Mouse (Mus musculus): Measurements from ENCODE around the gene Hnrnpdl. TPM values are rescaled to one million over a fixed set of nuclear protein-coding genes. Genes with fewer than 3 reads are reported as not detected.

Hnrnpdl gene
- total and polyA plus RNA-seq, 2 experiments: 28.9 to 51.4 TPM

- no peaks in the 10 kb centered on the region for H3K27me3 ChIP-seq (ENCODE audit: control insufficient read depth, insufficient read depth, low read length)
- H3K36me3 ChIP-seq (ENCODE audit: control insufficient read depth, insufficient read depth, low read length): no peaks in the 10 kb centered on the region; the same call in 1 of the 2 replicates
- no peaks in the 10 kb centered on the region for H3K79me2 ChIP-seq (ENCODE audit: control insufficient read depth, insufficient read depth, low read length)
- DNase-seq (ENCODE audit: extremely low read depth, low read depth, low spot score): no peak
- no peaks in the 10 kb centered on the region for H3K4me1 ChIP-seq (ENCODE audit: control insufficient read depth, insufficient read depth, low read length)
- no peak overlapping the region for H3K27ac ChIP-seq (replicated peaks; ENCODE audit: insufficient read depth, low read depth, low read length)
- TF ChIP-seq POLR2A (IDR thresholded peaks at IDR 0.05; ENCODE audit: extremely low read depth, insufficient read depth, low read length): no peak
- H3K9ac ChIP-seq (ENCODE audit: low read depth, low read length): no peak overlapping the region
- no peak overlapping the region for H3K4me3 ChIP-seq (ENCODE audit: insufficient read depth, low read depth, low read length)
- 95% methylated on average over 16 of the region's 16 CpGs for WGBS
Observed at GRCm38 (mm10) chr5:100067579-100067978, 28.1 kb upstream of the Hnrnpdl start.

GRCm38 (mm10) chr5:100060876-100061275, 21.4 kb upstream of the Hnrnpdl start:
- Histone ChIP-seq H3K27ac (replicated peaks; ENCODE audit: insufficient read depth, low read depth, low read length) (no peak overlapping the region), H3K9ac (ENCODE audit: low read depth, low read length) (no peak overlapping the region), H3K79me2 (ENCODE audit: control insufficient read depth, insufficient read depth, low read length) (no peaks in the 10 kb centered on the region), H3K36me3 (ENCODE audit: control insufficient read depth, insufficient read depth, low read length) (no peaks in the 10 kb centered on the region; the same call in 1 of the 2 replicates), H3K27me3 (ENCODE audit: control insufficient read depth, insufficient read depth, low read length) (no peaks in the 10 kb centered on the region), H3K4me1 (ENCODE audit: control insufficient read depth, insufficient read depth, low read length) (no peaks in the 10 kb centered on the region), H3K4me3 (ENCODE audit: insufficient read depth, low read depth, low read length) (no peak overlapping the region)
- DNase-seq (ENCODE audit: extremely low read depth, low read depth, low spot score): no peak
- TF ChIP-seq POLR2A (IDR thresholded peaks at IDR 0.05; ENCODE audit: extremely low read depth, insufficient read depth, low read length) (no peak), CTCF (IDR thresholded peaks at IDR 0.05; ENCODE audit: low read depth, low read length) (no peak)
- WGBS: 97% methylated on average over 14 of the region's 14 CpGs

DNA sequence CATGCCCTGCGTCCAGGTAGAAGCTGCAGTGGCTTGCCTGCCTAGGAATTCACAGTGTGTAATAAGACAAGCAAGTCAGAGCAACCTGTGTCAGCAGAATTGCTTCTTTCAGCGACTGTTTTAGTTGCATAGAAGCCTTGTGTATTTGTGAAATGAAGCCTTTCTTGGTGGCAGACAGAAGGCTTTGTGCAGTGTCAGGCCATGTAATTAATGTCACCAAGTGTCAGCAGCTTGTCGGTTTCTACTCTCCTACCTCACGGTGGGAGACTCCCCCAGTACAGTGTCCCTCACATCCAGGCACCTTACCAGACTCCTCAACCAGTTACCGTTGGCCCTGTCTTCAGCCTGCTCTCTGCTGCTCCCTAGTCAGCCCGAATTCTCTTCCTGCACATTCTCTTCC, 19.9 kb upstream of the Hnrnpdl start:
- H3K4me3 ChIP-seq (ENCODE audit: insufficient read depth, low read depth, low read length): no peak overlapping the region
- DNase-seq (ENCODE audit: extremely low read depth, low read depth, low spot score): no peak
- WGBS: 92% methylated on average over 6 of the region's 6 CpGs
- TF ChIP-seq POLR2A (IDR thresholded peaks at IDR 0.05; ENCODE audit: extremely low read depth, insufficient read depth, low read length) (no peak), CTCF (IDR thresholded peaks at IDR 0.05; ENCODE audit: low read depth, low read length) (no peak)
- no peaks in the 10 kb centered on the region; the same call in 1 of the 2 replicates for H3K36me3 ChIP-seq (ENCODE audit: control insufficient read depth, insufficient read depth, low read length)
- no peaks in the 10 kb centered on the region for H3K79me2 ChIP-seq (ENCODE audit: control insufficient read depth, insufficient read depth, low read length)
- H3K27me3 ChIP-seq (ENCODE audit: control insufficient read depth, insufficient read depth, low read length): no peaks in the 10 kb centered on the region
- H3K27ac ChIP-seq (replicated peaks; ENCODE audit: insufficient read depth, low read depth, low read length): no peak overlapping the region
- no peaks in the 10 kb centered on the region for H3K4me1 ChIP-seq (ENCODE audit: control insufficient read depth, insufficient read depth, low read length)
- no peak overlapping the region for H3K9ac ChIP-seq (ENCODE audit: low read depth, low read length)

DNA sequence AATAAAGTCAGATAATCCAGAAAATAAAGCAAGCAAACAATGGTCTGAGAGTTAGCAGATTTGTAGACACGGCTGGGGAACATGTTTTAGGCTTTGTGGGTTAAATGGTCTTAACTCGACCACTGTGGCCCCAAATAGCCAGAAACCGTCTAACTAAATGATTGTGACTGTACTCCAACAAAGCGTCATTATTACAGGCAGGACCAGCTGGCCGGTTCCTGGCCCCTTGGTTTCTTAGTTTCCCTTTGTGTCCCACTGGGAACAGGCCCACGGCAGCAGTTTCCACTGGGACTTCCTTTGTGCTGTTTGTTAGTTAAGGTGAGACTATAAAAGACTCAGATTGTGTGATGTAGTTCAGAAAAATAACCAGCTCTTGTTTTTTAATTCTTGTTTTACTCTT, 19.3 kb upstream of the Hnrnpdl start:
- WGBS: 90% methylated on average over 6 of the region's 6 CpGs
- TF ChIP-seq POLR2A (IDR thresholded peaks at IDR 0.05; ENCODE audit: extremely low read depth, insufficient read depth, low read length): no peak
- no peak for TF ChIP-seq CTCF (IDR thresholded peaks at IDR 0.05; ENCODE audit: low read depth, low read length)
- no peaks in the 10 kb centered on the region; the same call in 1 of the 2 replicates for H3K36me3 ChIP-seq (ENCODE audit: control insufficient read depth, insufficient read depth, low read length)

GRCm38 (mm10) chr5:100057461-100058209, 18.2 kb upstream of the Hnrnpdl start:
- H3K4me1 ChIP-seq (ENCODE audit: control insufficient read depth, insufficient read depth, low read length): no peaks in the 10 kb centered on the region
- H3K9ac ChIP-seq (ENCODE audit: low read depth, low read length): no peak overlapping the region
- no peaks in the 10 kb centered on the region; the same call in 1 of the 2 replicates for H3K79me2 ChIP-seq (ENCODE audit: control insufficient read depth, insufficient read depth, low read length)
- TF ChIP-seq POLR2A (IDR thresholded peaks at IDR 0.05; ENCODE audit: extremely low read depth, insufficient read depth, low read length): no peak
- no peak for TF ChIP-seq CTCF (IDR thresholded peaks at IDR 0.05; ENCODE audit: low read depth, low read length)
- no peak for DNase-seq (ENCODE audit: extremely low read depth, low read depth, low spot score)
- no peak overlapping the region for H3K4me3 ChIP-seq (ENCODE audit: insufficient read depth, low read depth, low read length)
- H3K27me3 ChIP-seq (ENCODE audit: control insufficient read depth, insufficient read depth, low read length): no peaks in the 10 kb centered on the region
- WGBS: 88% methylated on average over 14 of the region's 15 CpGs
- no peaks in the 10 kb centered on the region for H3K36me3 ChIP-seq (ENCODE audit: control insufficient read depth, insufficient read depth, low read length)
- no peak overlapping the region for H3K27ac ChIP-seq (replicated peaks; ENCODE audit: insufficient read depth, low read depth, low read length)

More for the DNA sequence above, 19.3 kb upstream of the Hnrnpdl start:
- no peak for DNase-seq (ENCODE audit: extremely low read depth, low read depth, low spot score)
- no peaks in the 10 kb centered on the region for H3K27me3 ChIP-seq (ENCODE audit: control insufficient read depth, insufficient read depth, low read length)
- H3K9ac ChIP-seq (ENCODE audit: low read depth, low read length): no peak overlapping the region
- no peak overlapping the region for H3K4me3 ChIP-seq (ENCODE audit: insufficient read depth, low read depth, low read length)
- no peaks in the 10 kb centered on the region for H3K4me1 ChIP-seq (ENCODE audit: control insufficient read depth, insufficient read depth, low read length)
- no peak overlapping the region for H3K27ac ChIP-seq (replicated peaks; ENCODE audit: insufficient read depth, low read depth, low read length)
- no peaks in the 10 kb centered on the region for H3K79me2 ChIP-seq (ENCODE audit: control insufficient read depth, insufficient read depth, low read length)

DNA sequence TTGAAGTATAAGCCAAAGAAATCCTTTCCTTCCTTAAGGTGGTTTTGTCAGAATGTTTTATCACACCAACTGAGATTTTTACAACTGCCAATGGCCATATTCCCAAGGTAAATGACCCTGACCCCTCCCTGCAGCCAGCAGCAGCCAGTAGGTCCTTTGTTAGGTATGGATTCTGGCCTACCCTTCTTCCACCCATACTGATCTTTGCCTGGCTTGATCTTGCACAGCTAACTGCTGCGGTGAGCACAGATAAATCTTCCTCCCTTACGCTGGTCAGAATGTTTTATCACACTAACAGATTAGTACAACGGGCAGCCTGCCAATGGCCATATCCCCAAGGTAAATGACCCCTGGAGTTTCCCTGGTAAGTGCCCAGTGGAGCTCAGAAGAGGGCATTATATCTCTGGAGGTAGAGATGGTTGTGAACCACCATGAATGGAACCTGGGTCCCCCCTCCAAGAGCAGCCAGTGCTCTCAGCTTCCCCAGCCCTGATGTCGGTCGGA, 16.5 kb upstream of the Hnrnpdl start:
- H3K36me3 ChIP-seq (ENCODE audit: control insufficient read depth, insufficient read depth, low read length): no peaks in the 10 kb centered on the region
- H3K27ac ChIP-seq (replicated peaks; ENCODE audit: insufficient read depth, low read depth, low read length): no peak overlapping the region
- peak; percentile 64 for DNase-seq (ENCODE audit: extremely low read depth, low read depth, low spot score)
- 44% methylated on average over 5 of the region's 5 CpGs for WGBS
- no peaks in the 10 kb centered on the region for H3K4me1 ChIP-seq (ENCODE audit: control insufficient read depth, insufficient read depth, low read length)
- TF ChIP-seq POLR2A (IDR thresholded peaks at IDR 0.05; ENCODE audit: extremely low read depth, insufficient read depth, low read length) (no peak), CTCF (IDR thresholded peaks at IDR 0.05; ENCODE audit: low read depth, low read length) (no peak)
- no peak overlapping the region for H3K9ac ChIP-seq (ENCODE audit: low read depth, low read length)
- no peak overlapping the region for H3K4me3 ChIP-seq (ENCODE audit: insufficient read depth, low read depth, low read length)
- no peaks in the 10 kb centered on the region for H3K27me3 ChIP-seq (ENCODE audit: control insufficient read depth, insufficient read depth, low read length)
- no peaks in the 10 kb centered on the region; the same call in 1 of the 2 replicates for H3K79me2 ChIP-seq (ENCODE audit: control insufficient read depth, insufficient read depth, low read length)
